ENCODE assay signal across 7 mouse cellular contexts in genomic region chr10:30618091-30618917, GRCm38 (mm10). TPM values are rescaled to one million over a fixed set of nuclear protein-coding genes. Genes with fewer than 3 reads are reported as not detected.
DNase-seq lines count a peak whose midpoint lies in the region; ATAC-seq and TF ChIP-seq lines count a peak whose summit lies in the region.

No protein-coding gene starts in this region.

- DNase-seq in adrenal gland, postnatal 10 days, result peak; percentile 99
- DNase-seq in embryonic facial prominence, embryonic 10.5 days (ENCODE audit: low spot score), result peak; percentile 97
- peak; percentile 68 for DNase-seq in gonadal fat pad, adult 2 months (ENCODE audit: low read depth)
- DNase-seq in left cerebral cortex, postnatal 4 days, result peak; percentile 98

- WGBS in embryonic facial prominence, embryonic 10.5 days, result under 1% methylated on average over 49 of the region's 49 CpGs
- 1% methylated on average over 49 of the region's 49 CpGs for WGBS in intestine, postnatal 0 days
- WGBS in midbrain, embryonic 12.5 days, result 2% methylated on average over 49 of the region's 49 CpGs
- WGBS in small intestine, adult 2 months, result under 1% methylated on average over 49 of the region's 49 CpGs

- intact Hi-C loops in left cerebral cortex, postnatal 4 days (cut with DNase I), result no loop called here

- H3K4me1 ChIP-seq in embryonic facial prominence, embryonic 10.5 days, result peaks cover 8% of the 10 kb centered on the region
- no peaks in the 10 kb centered on the region; the same call in 1 of the 2 replicates for H3K4me1 ChIP-seq in intestine, postnatal 0 days (replicated peaks; ENCODE audit: control insufficient read depth, insufficient read depth, low read length)
- peaks cover 3% of the 10 kb centered on the region for H3K4me1 ChIP-seq in midbrain, embryonic 12.5 days
- no peaks in the 10 kb centered on the region for H3K4me1 ChIP-seq in small intestine, adult 2 months (ENCODE audit: control insufficient read depth, insufficient read depth, insufficient read length, low read length)

- peak; percentile 100 for ATAC-seq in intestine, postnatal 0 days
- ATAC-seq in midbrain, embryonic 12.5 days (ENCODE audit: low FRiP score, low read depth), result peak; percentile 100

- H3K4me2 ChIP-seq in intestine, postnatal 0 days (replicated peaks; ENCODE audit: low read depth), result peak overlapping the region; percentile 76
- H3K4me2 ChIP-seq in midbrain, embryonic 12.5 days (replicated peaks), result peak overlapping the region; percentile 66

- H3K9me3 ChIP-seq in embryonic facial prominence, embryonic 10.5 days, result no peaks in the 10 kb centered on the region
- no peaks in the 10 kb centered on the region for H3K9me3 ChIP-seq in intestine, postnatal 0 days (ENCODE audit: control insufficient read depth)
- no peaks in the 10 kb centered on the region for H3K9me3 ChIP-seq in midbrain, embryonic 12.5 days

- peak; percentile 58 for TF ChIP-seq CTCF in intestine, postnatal 0 days (IDR thresholded peaks at IDR 0.05; ENCODE audit: low read depth)
- peak; percentile 25; the same call in 1 of the 2 replicates for TF ChIP-seq CTCF in small intestine, adult 2 months (IDR thresholded peaks at IDR 0.05; ENCODE audit: extremely low read depth, insufficient read length, insufficient replicate concordance, low read depth, low read length)

- H3K27ac ChIP-seq in embryonic facial prominence, embryonic 10.5 days (replicated peaks), result peak overlapping the region; percentile 94
- H3K27ac ChIP-seq in intestine, postnatal 0 days (ENCODE audit: low read depth, low read length), result peak overlapping the region; percentile 99
- peak overlapping the region; percentile 87 for H3K27ac ChIP-seq in midbrain, embryonic 12.5 days (replicated peaks)
- peak overlapping the region; percentile 94 for H3K27ac ChIP-seq in small intestine, adult 2 months (ENCODE audit: insufficient read depth, low read depth, low read length)

- peak; percentile 71 for TF ChIP-seq POLR2A in small intestine, adult 2 months (IDR thresholded peaks at IDR 0.05; ENCODE audit: low read depth, low read length)

- H3K36me3 ChIP-seq in embryonic facial prominence, embryonic 10.5 days (replicated peaks), result no peaks in the 10 kb centered on the region
- H3K36me3 ChIP-seq in intestine, postnatal 0 days (ENCODE audit: control insufficient read depth, insufficient read depth), result no peaks in the 10 kb centered on the region
- H3K36me3 ChIP-seq in midbrain, embryonic 12.5 days, result no peaks in the 10 kb centered on the region
- peaks cover 4% of the 10 kb centered on the region for H3K36me3 ChIP-seq in small intestine, adult 2 months (ENCODE audit: control insufficient read depth, insufficient read depth, low read length)

- H3K4me3 ChIP-seq in embryonic facial prominence, embryonic 10.5 days, result peak overlapping the region; percentile 78
- H3K4me3 ChIP-seq in intestine, postnatal 0 days (ENCODE audit: low read depth, low read length), result peak overlapping the region; percentile 74
- peak overlapping the region; percentile 62 for H3K4me3 ChIP-seq in midbrain, embryonic 12.5 days
- H3K4me3 ChIP-seq in small intestine, adult 2 months (ENCODE audit: low read depth, low read length), result peak overlapping the region; percentile 89

- H3K27me3 ChIP-seq in embryonic facial prominence, embryonic 10.5 days (replicated peaks; ENCODE audit: low read depth, poor library complexity, severe bottlenecking), result no peaks in the 10 kb centered on the region
- H3K27me3 ChIP-seq in intestine, postnatal 0 days (replicated peaks; ENCODE audit: control insufficient read depth, insufficient read depth, low read length), result no peaks in the 10 kb centered on the region
- H3K27me3 ChIP-seq in midbrain, embryonic 12.5 days, result no peaks in the 10 kb centered on the region
- H3K27me3 ChIP-seq in small intestine, adult 2 months (ENCODE audit: control insufficient read depth, insufficient read depth, low read length), result no peaks in the 10 kb centered on the region

- H3K9ac ChIP-seq in intestine, postnatal 0 days (ENCODE audit: low read depth, low read length), result peak overlapping the region; percentile 79
- peak overlapping the region; percentile 56 for H3K9ac ChIP-seq in midbrain, embryonic 12.5 days (replicated peaks)

RNA-seq across cellular contexts. Expression of gene Hint3, which starts 11.1 kb away (rescaled TPM):
- total RNA-seq in adrenal gland, postnatal 10 days (2021), result 10 to 100 TPM; 42.9 to 44.3 TPM
- polyA plus RNA-seq in embryonic facial prominence, embryonic 10.5 days (2016; fragmentation: Nextera tagmentation; extraction: Ambion mirVana), result 14.2 TPM in 2 replicates
- 20.1 and 24.0 TPM in 2 replicates for polyA plus RNA-seq in gonadal fat pad, adult 2 months (2012; rRNA removed)
- 124 and 127 TPM in 2 replicates for polyA plus RNA-seq in intestine, postnatal 0 days (2015; fragmentation: Nextera tagmentation; extraction: Ambion mirVana)
- 10 to 100 TPM; 26.4 to 33.8 TPM for total RNA-seq in left cerebral cortex, postnatal 4 days (2021)
- polyA plus RNA-seq in midbrain, embryonic 12.5 days (2016; fragmentation: Nextera tagmentation; extraction: Ambion mirVana), result 23.0 and 23.3 TPM in 2 replicates
- polyA plus RNA-seq in small intestine, adult 2 months (2012; rRNA removed), result 3.5 TPM in 2 replicates

RNA-seq across cellular contexts. Expression of gene Trmt11, which starts 17.8 kb away (rescaled TPM):
- total RNA-seq in adrenal gland, postnatal 10 days (2021), result 10 to 100 TPM in 1 of 2 experiments, 1 to 10 TPM in 1; 7.3 to 11.5 TPM
- polyA plus RNA-seq in embryonic facial prominence, embryonic 10.5 days (2016; fragmentation: Nextera tagmentation; extraction: Ambion mirVana), result 30.9 and 31.8 TPM in 2 replicates
- 0.62 and 1.4 TPM in 2 replicates for polyA plus RNA-seq in gonadal fat pad, adult 2 months (2012; rRNA removed)
- 12.4 and 12.8 TPM in 2 replicates for polyA plus RNA-seq in intestine, postnatal 0 days (2015; fragmentation: Nextera tagmentation; extraction: Ambion mirVana)
- total RNA-seq in left cerebral cortex, postnatal 4 days (2021), result 10 to 100 TPM; 11.1 to 12.4 TPM
- polyA plus RNA-seq in midbrain, embryonic 12.5 days (2016; fragmentation: Nextera tagmentation; extraction: Ambion mirVana), result 30.0 and 31.7 TPM in 2 replicates
- 0.06 and 0.13 TPM in 2 replicates for polyA plus RNA-seq in small intestine, adult 2 months (2012; rRNA removed)

Comparison
In these comparisons a context has a peak if more than half of its experiments do, and no peak if none do; other contexts are left out.
1. Peak in every context shown above with its lines: DNase-seq, ATAC-seq, H3K4me3 ChIP-seq and H3K27ac ChIP-seq.